Mouse (Mus musculus): Measurements from ENCODE around the gene Ndufa5. TPM values are rescaled to one million over a fixed set of nuclear protein-coding genes. Genes with fewer than 3 reads are reported as not detected.
A peak's percentile ranks its signal among the peaks of the same experiment; 100 is the strongest.

Ndufa5 gene
- total RNA-seq, 2 experiments from 2014 or later, result 302 to 409 TPM

- peak in 1 of 2 experiments; percentile 24 for DNase-seq (ENCODE audit: low spot score in 2 of 2)
These were observed 2.4 kb upstream of the Ndufa5 start for GRCm38 (mm10) chr6:24530166-24530565.

GRCm38 (mm10) chr6:24528064-24528243 lies 141 bp upstream of the Ndufa5 start, which contains the start of gene Asb15:
Asb15 (plus strand) TSS chr6:24528144.
- DNase-seq (ENCODE audit: low spot score in 2 of 2), result no peak

GRCm38 (mm10) chr6:24525705-24526104 lies 2.1 kb downstream of the Ndufa5 start:
- no peak for DNase-seq (ENCODE audit: low spot score in 2 of 2)

- no peak for DNase-seq (ENCODE audit: low spot score in 2 of 2)
These were observed 11.6 kb downstream of the Ndufa5 start for GRCm38 (mm10) chr6:24516197-24516596.

GRCm38 (mm10) chr6:24514552-24515284 lies 13.1 kb downstream of the Ndufa5 start, which contains the start of gene Iqub:
Iqub (minus strand) TSS chr6:24515067.
- DNase-seq (ENCODE audit: low spot score in 2 of 2), result peak; percentile 15 to 41

GRCm38 (mm10) chr6:24504141-24504540 lies 23.7 kb downstream of the Ndufa5 start:
- no peak for DNase-seq (ENCODE audit: low spot score in 2 of 2)

GRCm38 (mm10) chr6:24490341-24490740 lies 37.5 kb downstream of the Ndufa5 start:
- no peak for DNase-seq (ENCODE audit: low spot score in 2 of 2)

GRCm38 (mm10) chr6:24486530-24486929 lies 41.3 kb downstream of the Ndufa5 start:
- DNase-seq (ENCODE audit: low spot score in 2 of 2), result no peak

GRCm38 (mm10) chr6:24470571-24471132 lies 57.2 kb downstream of the Ndufa5 start:
- DNase-seq (ENCODE audit: low spot score in 2 of 2), result no peak

GRCm38 (mm10) chr6:24470135-24470534 lies 57.7 kb downstream of the Ndufa5 start:
- no peak for DNase-seq (ENCODE audit: low spot score in 2 of 2)

Other genes starting within 250 kb of the Ndufa5 start
- under 1 TPM; 0.16 to 0.17 TPM for gene Iqub, start 12.9 kb downstream of the Ndufa5 start, total RNA-seq (2021)
- under 1 TPM in 1 of 2 experiments, not detected in 1; 0.10 TPM for gene Asb15, start 131 bp upstream of the Ndufa5 start, total RNA-seq (2021)
- under 1 TPM in 1 of 2 experiments, not detected in 1; 0.38 TPM for gene Lmod2, start 69.7 kb upstream of the Ndufa5 start, total RNA-seq (2021)
- gene Wasl, start 137.0 kb upstream of the Ndufa5 start, total RNA-seq (2021), result 10 to 100 TPM; 50.4 to 62.3 TPM
- not detected for gene Hyal6, start 205.2 kb upstream of the Ndufa5 start, total RNA-seq (2021)
- not detected for gene Hyal4, start 220.3 kb upstream of the Ndufa5 start, total RNA-seq (2021)